Mouse (Mus musculus) spleen, adult 2 months (tissue): ENCODE data around the gene Tex29.

Experiments used
- CTCF ChIP-seq: fragments of 200-500 bp; IDR thresholded peaks from 2 replicates; pipeline ENCODE4 v1.5.1; 2011; ENCODE audit warnings: mild to moderate bottlenecking, inconsistent platforms; ENCODE audit not compliant: insufficient read depth, insufficient read length, insufficient replicate concordance; ENCODE audit errors: extremely low read depth
- POLR2A ChIP-seq: fragments of 200-500 bp; IDR thresholded peaks from 2 replicates; pipeline ENCODE4 v1.6.1; 2011; ENCODE audit warnings: low read depth, low read length, inconsistent platforms

GRCm38 (mm10) chr8:11801571-11801970, 38.7 kb upstream of the Tex29 start:
- no peak for TF ChIP-seq CTCF
- TF ChIP-seq POLR2A, result no peak
